Mouse (Mus musculus): ENCODE measurements around the gene Zfp335. TPM values are rescaled to one million over a fixed set of nuclear protein-coding genes. Genes with fewer than 3 reads are reported as not detected.

Zfp335 gene
- total and polyA plus RNA-seq, 2 experiments, result 2.4 to 18.9 TPM

DNA sequence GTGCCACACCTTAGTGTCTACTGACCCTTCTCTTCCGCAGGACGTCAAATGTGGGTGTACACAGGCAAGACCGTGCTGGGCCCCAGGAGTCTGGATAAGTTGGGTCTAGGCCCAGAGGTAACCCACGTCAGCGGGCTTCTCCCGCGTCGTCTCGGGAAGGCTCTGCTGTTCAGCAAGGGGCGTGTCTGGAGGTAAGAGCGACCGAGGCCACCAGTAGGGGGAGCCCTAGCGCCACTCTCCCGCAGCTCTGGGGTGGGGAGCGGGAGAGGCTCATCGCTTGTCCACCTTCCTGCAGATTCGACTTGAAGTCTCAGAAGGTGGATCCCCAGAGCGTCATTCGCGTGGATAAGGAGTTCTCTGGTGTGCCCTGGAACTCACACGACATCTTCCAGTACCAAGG is 41.7 kb upstream of the Zfp335 start:
- 1% methylated on average over 21 of the region's 21 CpGs for WGBS
- Histone ChIP-seq H3K27me3 (ENCODE audit: control insufficient read depth, insufficient read depth, low read length) (peaks cover 16% of the 10 kb centered on the region), H3K4me3 (ENCODE audit: insufficient read depth, low read depth, low read length) (no peak overlapping the region), H3K36me3 (ENCODE audit: control insufficient read depth, insufficient read depth, low read length) (no peaks in the 10 kb centered on the region), H3K79me2 (ENCODE audit: control insufficient read depth, insufficient read depth, low read length) (no peaks in the 10 kb centered on the region), H3K4me1 (ENCODE audit: control insufficient read depth, insufficient read depth, low read length) (no peaks in the 10 kb centered on the region), H3K9ac (ENCODE audit: low read depth, low read length) (no peak overlapping the region), H3K27ac (replicated peaks; ENCODE audit: insufficient read depth, low read depth, low read length) (no peak overlapping the region)
- TF ChIP-seq POLR2A (IDR thresholded peaks at IDR 0.05; ENCODE audit: extremely low read depth, insufficient read depth, low read length), result no peak
- TF ChIP-seq CTCF (IDR thresholded peaks at IDR 0.05; ENCODE audit: low read depth, low read length), result peak; percentile 94
- DNase-seq (ENCODE audit: extremely low read depth, low read depth, low spot score), result peak; percentile 43

GRCm38 (mm10) chr2:164952448-164952847 is 40.9 kb upstream of the Zfp335 start:
- Histone ChIP-seq H3K4me1 (ENCODE audit: control insufficient read depth, insufficient read depth, low read length) (no peaks in the 10 kb centered on the region), H3K36me3 (ENCODE audit: control insufficient read depth, insufficient read depth, low read length) (no peaks in the 10 kb centered on the region), H3K9ac (ENCODE audit: low read depth, low read length) (no peak overlapping the region), H3K4me3 (ENCODE audit: insufficient read depth, low read depth, low read length) (no peak overlapping the region), H3K27ac (replicated peaks; ENCODE audit: insufficient read depth, low read depth, low read length) (no peak overlapping the region), H3K27me3 (ENCODE audit: control insufficient read depth, insufficient read depth, low read length) (peaks cover 16% of the 10 kb centered on the region), H3K79me2 (ENCODE audit: control insufficient read depth, insufficient read depth, low read length) (no peaks in the 10 kb centered on the region)
- WGBS, result 39% methylated on average over 13 of the region's 13 CpGs
- TF ChIP-seq POLR2A (IDR thresholded peaks at IDR 0.05; ENCODE audit: extremely low read depth, insufficient read depth, low read length) (no peak), CTCF (IDR thresholded peaks at IDR 0.05; ENCODE audit: low read depth, low read length) (no peak; the same call in 1 of the 2 replicates)
- DNase-seq (ENCODE audit: extremely low read depth, low read depth, low spot score), result no peak

GRCm38 (mm10) chr2:164951745-164952144 is 40.2 kb upstream of the Zfp335 start:
- Histone ChIP-seq H3K4me1 (ENCODE audit: control insufficient read depth, insufficient read depth, low read length) (no peaks in the 10 kb centered on the region), H3K4me3 (ENCODE audit: insufficient read depth, low read depth, low read length) (no peak overlapping the region), H3K27me3 (ENCODE audit: control insufficient read depth, insufficient read depth, low read length) (peaks cover 16% of the 10 kb centered on the region), H3K79me2 (ENCODE audit: control insufficient read depth, insufficient read depth, low read length) (no peaks in the 10 kb centered on the region), H3K27ac (replicated peaks; ENCODE audit: insufficient read depth, low read depth, low read length) (no peak overlapping the region), H3K36me3 (ENCODE audit: control insufficient read depth, insufficient read depth, low read length) (no peaks in the 10 kb centered on the region), H3K9ac (ENCODE audit: low read depth, low read length) (no peak overlapping the region)
- no peak for DNase-seq (ENCODE audit: extremely low read depth, low read depth, low spot score)
- WGBS, result 82% methylated on average over 4 of the region's 4 CpGs
- peak; percentile 25; the same call in 1 of the 2 replicates for TF ChIP-seq CTCF (IDR thresholded peaks at IDR 0.05; ENCODE audit: low read depth, low read length)
- no peak for TF ChIP-seq POLR2A (IDR thresholded peaks at IDR 0.05; ENCODE audit: extremely low read depth, insufficient read depth, low read length)

- peak; percentile 10 for DNase-seq (ENCODE audit: extremely low read depth, low read depth, low spot score)
- Histone ChIP-seq H3K27ac (replicated peaks; ENCODE audit: insufficient read depth, low read depth, low read length) (no peak overlapping the region), H3K4me3 (ENCODE audit: insufficient read depth, low read depth, low read length) (no peak overlapping the region), H3K79me2 (ENCODE audit: control insufficient read depth, insufficient read depth, low read length) (no peaks in the 10 kb centered on the region), H3K36me3 (ENCODE audit: control insufficient read depth, insufficient read depth, low read length) (no peaks in the 10 kb centered on the region), H3K9ac (ENCODE audit: low read depth, low read length) (no peak overlapping the region), H3K27me3 (ENCODE audit: control insufficient read depth, insufficient read depth, low read length) (peaks cover 16% of the 10 kb centered on the region), H3K4me1 (ENCODE audit: control insufficient read depth, insufficient read depth, low read length) (no peaks in the 10 kb centered on the region)
- 24% methylated on average over 13 of the region's 13 CpGs for WGBS
- TF ChIP-seq POLR2A (IDR thresholded peaks at IDR 0.05; ENCODE audit: extremely low read depth, insufficient read depth, low read length) (no peak), CTCF (IDR thresholded peaks at IDR 0.05; ENCODE audit: low read depth, low read length) (peak; percentile 62)
Observed at GRCm38 (mm10) chr2:164950501-164950900, 38.9 kb upstream of the Zfp335 start.

GRCm38 (mm10) chr2:164948962-164949361 is 37.4 kb upstream of the Zfp335 start:
- no peaks in the 10 kb centered on the region for H3K36me3 ChIP-seq (ENCODE audit: control insufficient read depth, insufficient read depth, low read length)
- WGBS, result 11% methylated on average over 25 of the region's 25 CpGs
- H3K79me2 ChIP-seq (ENCODE audit: control insufficient read depth, insufficient read depth, low read length), result no peaks in the 10 kb centered on the region
- H3K27me3 ChIP-seq (ENCODE audit: control insufficient read depth, insufficient read depth, low read length), result peaks cover 16% of the 10 kb centered on the region
- H3K4me1 ChIP-seq (ENCODE audit: control insufficient read depth, insufficient read depth, low read length), result no peaks in the 10 kb centered on the region
- TF ChIP-seq CTCF (IDR thresholded peaks at IDR 0.05; ENCODE audit: low read depth, low read length) (no peak), POLR2A (IDR thresholded peaks at IDR 0.05; ENCODE audit: extremely low read depth, insufficient read depth, low read length) (no peak)
- no peak overlapping the region for H3K4me3 ChIP-seq (ENCODE audit: insufficient read depth, low read depth, low read length)
- no peak overlapping the region for H3K9ac ChIP-seq (ENCODE audit: low read depth, low read length)
- no peak overlapping the region for H3K27ac ChIP-seq (replicated peaks; ENCODE audit: insufficient read depth, low read depth, low read length)
- no peak for DNase-seq (ENCODE audit: extremely low read depth, low read depth, low spot score)

- TF ChIP-seq POLR2A (IDR thresholded peaks at IDR 0.05; ENCODE audit: extremely low read depth, insufficient read depth, low read length) (no peak), CTCF (IDR thresholded peaks at IDR 0.05; ENCODE audit: low read depth, low read length) (no peak)
- WGBS, result 16% methylated on average over 7 of the region's 7 CpGs
- no peak overlapping the region for H3K4me3 ChIP-seq (ENCODE audit: insufficient read depth, low read depth, low read length)
Observed at GRCm38 (mm10) chr2:164947930-164948329, 36.4 kb upstream of the Zfp335 start.

More at GRCm38 (mm10) chr2:164947930-164948329, 36.4 kb upstream of the Zfp335 start:
- no peak overlapping the region for H3K27ac ChIP-seq (replicated peaks; ENCODE audit: insufficient read depth, low read depth, low read length)
- H3K36me3 ChIP-seq (ENCODE audit: control insufficient read depth, insufficient read depth, low read length), result no peaks in the 10 kb centered on the region
- no peaks in the 10 kb centered on the region for H3K79me2 ChIP-seq (ENCODE audit: control insufficient read depth, insufficient read depth, low read length)
- H3K4me1 ChIP-seq (ENCODE audit: control insufficient read depth, insufficient read depth, low read length), result no peaks in the 10 kb centered on the region
- H3K27me3 ChIP-seq (ENCODE audit: control insufficient read depth, insufficient read depth, low read length), result peaks cover 16% of the 10 kb centered on the region
- no peak overlapping the region for H3K9ac ChIP-seq (ENCODE audit: low read depth, low read length)
- no peak for DNase-seq (ENCODE audit: extremely low read depth, low read depth, low spot score)

All from liver, adult 2 months (tissue).